Mouse (Mus musculus) heart, adult 2 months (tissue): ENCODE results near the gene Axl.

Source experiments
- CTCF ChIP-seq: fragments of 200-600 bp; IDR thresholded peaks from 2 replicates; pipeline ENCODE4 v1.8.1; 2022; ENCODE audit warnings: antibody characterized with exemption, mild to moderate bottlenecking, moderate library complexity
- EP300 ChIP-seq: fragments of 200-500 bp; IDR thresholded peaks from 2 replicates; pipeline ENCODE4 v1.6.1; 2011; ENCODE audit warnings: low read depth, low read length, control low read depth; ENCODE audit not compliant: insufficient read depth

DNA sequence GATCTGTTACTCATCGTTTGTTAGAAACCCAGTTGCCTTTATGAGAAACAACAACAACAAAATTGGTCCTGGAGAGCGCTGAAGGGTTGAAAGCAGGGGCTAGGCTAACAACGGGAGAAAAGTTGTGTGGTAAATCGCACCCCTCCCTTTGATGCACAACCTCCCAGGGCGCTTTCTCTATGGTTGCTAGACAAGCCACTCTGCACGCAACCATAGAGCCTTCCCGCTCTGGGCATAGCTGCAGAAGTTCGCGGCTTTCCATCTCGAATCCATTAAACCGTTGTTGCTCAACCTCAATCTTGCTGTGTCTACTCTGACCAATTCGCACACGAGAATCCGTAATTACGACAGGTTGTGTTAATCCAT is 33.1 kb downstream of the Axl start:
- no peak for TF ChIP-seq CTCF
- TF ChIP-seq EP300 = no peak
